Mouse (Mus musculus) layer of hippocampus, adult 9-11 months (tissue): ENCODE results near the gene Rcc2.

Experiments used
- DNase-seq: peaks from one replicate; pipeline ENCODE4 v3.0.0; 2022

Rcc2 gene

DNA sequence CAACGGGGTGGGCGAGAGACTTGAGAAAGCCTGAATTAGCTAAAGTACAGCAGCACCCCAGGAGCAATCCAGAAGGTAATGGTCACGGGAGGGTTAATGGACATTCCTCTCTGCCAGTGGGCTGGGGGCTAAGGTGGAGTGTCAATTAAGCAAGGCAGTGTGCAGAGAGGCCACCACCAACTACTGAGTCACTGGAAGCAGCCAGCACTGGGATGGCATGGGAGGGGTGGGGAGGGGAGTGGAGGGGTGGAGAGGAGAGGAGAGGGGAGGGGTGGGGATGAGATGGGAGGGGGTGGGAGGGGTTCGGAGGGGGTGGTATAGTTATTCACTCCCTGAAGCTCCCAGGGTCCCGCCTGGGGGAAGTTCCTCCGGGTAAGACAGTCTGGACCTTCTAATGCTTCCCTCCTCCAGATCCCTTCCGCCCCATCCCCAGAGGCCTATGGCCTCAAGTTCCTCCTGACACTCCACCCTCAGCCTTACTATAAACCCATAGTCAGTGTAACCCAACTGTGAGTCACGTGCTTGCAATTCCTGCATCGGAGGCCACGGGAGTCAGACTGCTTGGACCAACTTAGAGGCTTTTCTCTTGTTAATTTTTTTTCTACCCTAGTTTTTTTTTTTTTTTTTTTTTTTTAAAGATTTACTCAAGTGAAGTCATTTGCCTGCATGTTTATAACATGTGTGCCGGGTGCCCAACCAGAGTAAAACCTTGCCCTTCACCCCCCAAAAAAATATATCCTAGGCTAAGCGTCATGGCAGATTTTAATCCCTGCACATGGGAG lies 12.1 kb upstream of the Rcc2 start:
- DNase-seq: no peak

- no peak for DNase-seq
Observed at GRCm38 (mm10) chr4:140688826-140689425, 11.4 kb upstream of the Rcc2 start.

DNA sequence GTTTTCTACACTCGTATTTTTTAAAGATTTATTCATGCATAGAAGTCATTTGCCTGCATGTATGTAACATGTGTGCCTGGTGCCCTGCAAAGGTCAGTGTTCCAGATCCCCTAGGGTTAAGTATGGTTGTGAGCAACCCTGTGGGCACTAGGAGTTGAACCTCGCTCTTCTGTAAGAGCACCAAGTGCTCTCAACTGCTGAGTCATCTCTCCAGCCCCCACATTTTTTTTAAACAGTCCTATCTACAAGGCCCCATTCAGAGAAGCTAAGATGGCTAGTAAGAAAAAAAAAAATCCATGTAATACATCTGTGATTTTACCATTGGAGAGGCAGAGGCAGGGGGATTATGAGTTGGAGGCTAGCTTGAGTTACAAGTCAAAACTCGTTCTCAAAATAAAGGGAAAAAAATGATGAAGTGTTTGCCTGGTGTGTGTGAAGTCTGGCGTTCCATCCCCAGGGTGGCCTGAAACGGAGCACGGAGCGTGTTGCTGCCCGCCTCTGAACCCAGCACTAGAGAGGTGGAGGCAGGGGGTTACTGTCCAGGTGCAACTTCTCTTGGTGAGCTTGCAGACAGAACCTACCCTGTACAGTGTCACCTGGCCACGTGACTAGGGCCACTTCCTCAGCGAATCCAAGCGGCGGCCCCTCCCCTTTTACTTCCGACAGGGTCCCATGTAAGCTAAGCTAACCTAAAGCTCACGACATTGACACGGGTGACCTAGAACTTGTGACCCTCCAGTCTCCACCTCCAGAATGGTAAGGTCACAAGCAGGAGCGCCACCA lies 10.3 kb upstream of the Rcc2 start:
- no peak for DNase-seq

- DNase-seq: no peak
Observed at GRCm38 (mm10) chr4:140691481-140691880, 8.9 kb upstream of the Rcc2 start.

DNA sequence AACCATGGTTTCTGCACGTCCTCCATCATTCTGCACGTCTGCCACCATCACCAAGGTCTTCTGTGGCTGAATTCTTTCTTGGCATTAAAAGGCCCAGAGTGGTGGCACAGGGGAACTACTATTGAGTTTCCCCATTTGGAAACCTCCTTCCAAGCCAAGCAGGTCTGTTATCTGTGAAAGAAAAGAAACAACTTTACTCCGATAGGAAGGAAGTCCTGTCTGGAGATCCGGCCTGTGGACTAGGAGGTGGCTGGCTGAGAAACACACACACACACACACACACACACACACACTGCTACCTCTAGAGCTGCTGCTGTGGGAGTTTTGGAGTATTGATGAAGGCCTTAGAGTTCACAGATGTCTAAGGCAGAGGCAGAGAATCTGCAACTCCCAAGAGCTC lies 6.8 kb upstream of the Rcc2 start:
- DNase-seq: no peak

- no peak for DNase-seq
Observed at GRCm38 (mm10) chr4:140694551-140695060, 5.7 kb upstream of the Rcc2 start.

DNA sequence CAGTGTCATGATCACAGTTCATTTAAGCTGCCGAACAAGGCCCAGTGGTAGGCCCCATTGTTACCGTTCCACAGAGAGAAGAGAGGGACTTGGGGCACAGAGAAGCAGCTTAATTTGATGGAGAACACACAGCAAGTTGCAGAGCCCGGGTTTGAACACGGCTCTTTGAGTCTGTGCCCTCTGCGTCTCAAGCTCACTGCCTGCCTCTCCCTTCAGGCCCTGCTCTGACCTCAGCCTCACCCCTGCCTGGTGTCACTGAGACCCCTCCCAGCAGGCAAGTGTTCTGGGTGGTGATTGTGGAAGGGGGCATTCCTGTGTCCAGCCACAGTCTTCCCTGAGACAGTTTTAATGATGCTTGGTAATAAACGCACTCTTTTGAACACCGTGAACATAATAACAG lies 5.2 kb upstream of the Rcc2 start:
- DNase-seq: no peak

DNA sequence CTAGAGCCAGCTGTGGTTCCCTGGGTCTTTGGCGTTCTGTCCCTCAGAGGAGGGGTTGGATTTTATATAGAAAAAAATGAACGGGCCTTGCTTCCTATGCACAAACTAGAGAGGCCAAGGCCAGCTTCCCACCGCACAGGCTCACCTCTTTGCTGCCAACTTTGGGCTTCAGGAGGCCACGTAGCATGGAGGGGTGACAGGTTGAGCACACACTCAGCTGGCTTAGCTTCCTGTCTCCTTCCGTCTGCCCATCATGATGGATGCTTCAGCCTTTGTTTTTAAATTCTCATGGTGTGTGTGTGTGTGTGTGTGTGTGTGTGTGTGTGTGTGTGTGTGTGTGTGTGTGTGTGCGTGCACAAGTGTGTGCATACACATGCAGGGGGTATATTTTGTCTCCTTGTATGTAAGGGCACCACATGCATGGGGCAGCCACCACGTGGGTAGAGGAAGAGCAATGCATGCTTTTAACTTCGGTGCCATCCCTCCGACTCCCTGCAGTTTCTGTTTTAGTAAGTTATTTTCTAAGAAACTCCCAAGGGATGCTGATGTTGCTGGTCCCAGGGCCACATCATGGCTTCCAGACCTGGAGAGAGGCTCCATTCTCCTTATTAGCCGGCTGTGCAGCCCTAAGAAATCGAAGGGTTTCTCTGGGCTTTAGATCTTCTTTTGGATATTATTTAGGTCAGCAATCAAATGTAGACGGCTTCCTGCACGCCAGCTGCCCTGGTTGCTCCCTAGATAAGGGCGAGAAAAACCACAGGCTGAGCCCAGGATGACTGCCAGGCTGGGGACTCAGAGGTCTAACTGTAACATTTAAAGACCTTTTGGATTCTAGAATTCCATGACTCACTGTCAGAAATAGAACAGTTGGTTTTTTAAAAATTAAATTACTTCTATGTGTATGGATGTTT lies 4.4 kb upstream of the Rcc2 start:
- DNase-seq: no peak

DNA sequence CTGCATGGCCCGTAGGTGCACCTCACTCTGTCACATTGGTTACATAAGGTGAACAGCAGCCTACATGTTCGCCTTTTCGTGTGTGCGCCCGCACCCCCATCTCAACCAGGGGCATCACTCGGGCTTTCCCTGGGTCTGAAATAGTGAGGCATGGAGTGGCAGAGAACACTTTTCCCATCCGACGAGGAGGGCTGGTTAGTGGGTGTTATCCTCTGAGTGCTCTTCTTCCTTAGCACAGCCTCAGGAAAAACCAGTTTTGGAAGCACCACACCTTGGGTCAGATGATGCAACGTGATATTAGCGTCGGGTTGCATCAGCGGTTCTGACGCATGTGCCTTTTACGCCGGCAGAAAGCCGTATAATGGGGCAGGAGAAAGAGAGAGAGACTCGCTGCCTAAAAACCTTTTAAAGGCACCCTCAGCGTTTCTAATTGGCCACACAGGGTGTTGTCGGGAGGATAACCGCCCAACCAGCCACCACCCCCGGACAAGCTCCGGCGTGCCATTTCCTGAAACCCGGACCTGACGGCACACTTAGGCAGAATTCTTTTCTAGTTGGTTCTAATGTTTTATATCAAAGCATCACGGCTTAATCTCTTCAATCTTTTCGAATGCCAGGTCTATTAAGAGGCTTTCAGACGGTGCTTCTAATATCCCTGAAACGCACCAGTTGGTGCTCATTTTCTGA lies 757 bp upstream of the Rcc2 start:
- DNase-seq: peak; percentile 83

GRCm38 (mm10) chr4:140701049-140701715 lies 841 bp downstream of the Rcc2 start:
- peak; percentile 78 for DNase-seq

DNA sequence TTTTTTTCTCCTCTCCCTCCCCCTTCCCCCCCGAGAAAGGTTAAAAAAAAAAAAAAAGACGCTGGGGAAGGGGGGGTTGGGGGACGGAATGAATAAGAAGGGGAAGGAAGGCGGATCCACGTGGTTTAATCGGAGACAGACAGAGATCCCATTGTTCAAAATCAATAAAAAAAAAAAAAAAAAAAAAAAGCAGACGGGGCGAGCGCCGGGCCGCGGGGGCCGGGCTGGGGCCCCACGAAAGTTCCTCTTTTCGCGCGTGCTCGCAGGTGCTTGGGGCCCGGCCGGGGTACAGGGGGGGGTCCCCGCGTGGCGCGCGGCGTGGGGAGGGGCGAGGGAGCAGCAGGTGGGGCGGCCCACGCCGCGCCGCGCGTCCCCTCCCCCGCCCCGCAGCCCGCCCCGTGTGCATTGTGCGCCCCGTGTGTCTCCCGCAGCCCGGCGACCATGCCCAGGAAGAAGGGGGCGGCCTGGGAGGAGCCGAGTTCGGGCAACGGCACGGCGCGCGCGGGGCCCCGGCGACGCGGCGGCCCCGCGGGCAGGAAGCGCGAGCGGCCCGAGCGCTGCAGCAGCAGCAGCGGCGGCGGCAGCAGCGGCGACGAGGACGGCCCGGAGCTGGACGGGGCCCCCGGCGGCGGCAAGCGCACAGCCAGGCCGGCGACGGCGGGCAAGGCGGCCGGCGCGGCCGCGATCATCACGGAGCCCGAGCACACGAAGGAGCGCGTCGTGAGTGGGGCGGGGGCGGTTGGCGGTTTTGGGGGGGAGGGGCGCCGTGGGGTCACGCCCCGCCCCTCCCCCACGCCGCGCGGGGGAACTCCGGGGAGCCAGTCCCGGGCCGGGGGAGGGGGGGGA lies 1.6 kb downstream of the Rcc2 start:
- DNase-seq: no peak

- peak; percentile 65 for DNase-seq
Observed at GRCm38 (mm10) chr4:140702611-140703327, 2.4 kb downstream of the Rcc2 start.

DNA sequence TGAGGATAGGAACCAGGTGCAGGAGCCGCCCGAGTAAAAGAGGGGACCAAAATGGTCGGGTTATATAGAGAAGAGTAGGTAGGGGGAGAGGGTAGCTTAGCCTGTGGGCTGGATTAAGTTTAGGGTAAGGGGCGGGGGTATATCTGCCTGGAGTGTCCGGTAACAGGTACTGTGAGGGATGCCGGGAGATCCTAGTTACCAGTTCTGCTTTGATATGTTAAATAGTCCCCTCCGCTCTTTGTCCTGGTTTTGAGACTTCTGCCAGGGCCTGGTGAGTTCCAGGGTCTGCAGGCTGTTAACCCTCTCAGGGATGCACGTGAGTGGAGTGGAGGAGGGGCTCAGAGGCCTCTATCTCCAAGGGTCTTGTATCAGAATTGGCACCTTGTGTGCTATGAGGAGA lies 3.3 kb downstream of the Rcc2 start:
- DNase-seq: no peak

- DNase-seq: no peak
Observed at GRCm38 (mm10) chr4:140704166-140704565, 3.8 kb downstream of the Rcc2 start.

DNA sequence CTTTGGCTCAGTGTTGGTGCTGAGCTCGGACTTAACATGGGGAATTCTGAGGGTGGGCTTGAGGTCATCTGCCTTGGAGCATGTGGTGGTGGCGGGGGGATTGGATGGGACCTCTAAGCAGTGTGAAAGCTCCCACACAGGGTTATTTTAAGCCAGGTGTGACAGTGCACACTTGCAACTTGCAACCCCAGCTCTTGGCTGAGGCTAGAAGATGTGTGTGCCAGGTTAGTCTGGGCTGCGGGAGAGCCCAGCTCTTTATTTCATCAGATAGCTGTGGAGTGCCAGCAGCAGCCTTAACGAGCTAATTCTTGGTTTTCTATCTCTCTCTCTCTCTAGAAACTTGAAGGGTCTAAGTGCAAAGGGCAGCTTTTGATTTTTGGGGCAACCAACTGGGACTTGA lies 7.3 kb downstream of the Rcc2 start:
- DNase-seq: no peak

DNA sequence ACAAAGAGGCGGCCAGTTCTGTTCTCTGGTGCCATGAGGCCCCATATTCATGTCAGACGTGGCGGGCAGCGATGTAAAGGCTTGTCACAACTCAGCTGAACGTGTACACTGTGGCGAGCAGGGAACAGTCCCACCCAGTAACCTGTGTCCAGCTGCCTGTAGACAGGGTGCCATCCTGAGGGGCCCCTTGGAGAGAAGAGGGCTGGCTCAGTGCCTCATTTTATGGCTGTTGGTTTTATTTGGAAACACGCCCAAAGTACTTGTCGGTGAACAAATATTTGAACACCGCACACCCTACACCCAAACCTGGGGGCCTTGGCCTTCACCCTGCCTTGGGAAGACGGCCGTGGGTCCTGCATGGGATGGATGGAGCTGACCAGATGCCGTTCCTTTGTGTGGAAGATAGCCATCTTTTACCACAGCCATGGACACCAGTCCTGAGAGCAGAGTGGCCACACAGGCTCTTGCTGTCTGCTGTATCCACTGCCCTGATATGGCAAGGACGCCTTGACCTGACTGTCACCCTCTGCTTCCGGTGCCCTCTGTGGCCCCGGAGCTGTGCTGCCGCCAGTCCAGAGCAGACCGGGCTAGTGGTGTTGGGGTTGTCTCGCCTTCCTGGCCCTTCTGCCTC lies 8.1 kb downstream of the Rcc2 start:
- no peak for DNase-seq

DNA sequence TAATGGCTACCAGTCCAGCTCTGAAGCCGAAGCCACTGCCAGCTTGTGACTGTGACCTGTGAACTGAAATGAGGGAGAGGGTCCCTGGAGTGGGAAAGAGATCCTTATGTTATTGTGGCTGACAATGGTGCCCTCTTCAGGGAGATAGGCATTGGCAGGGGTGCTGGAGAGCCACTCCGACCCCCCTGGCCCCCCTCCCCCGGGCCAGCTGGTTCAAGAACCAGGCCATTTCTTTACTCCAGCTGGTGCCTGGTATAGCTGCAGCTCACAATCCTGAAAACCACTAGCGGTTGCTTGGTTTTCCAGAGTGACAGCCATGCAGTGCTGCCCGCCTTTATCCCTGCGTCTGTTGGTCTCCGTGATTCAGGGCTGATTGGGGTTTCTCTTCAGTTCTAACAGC lies 8.8 kb downstream of the Rcc2 start:
- no peak for DNase-seq

DNA sequence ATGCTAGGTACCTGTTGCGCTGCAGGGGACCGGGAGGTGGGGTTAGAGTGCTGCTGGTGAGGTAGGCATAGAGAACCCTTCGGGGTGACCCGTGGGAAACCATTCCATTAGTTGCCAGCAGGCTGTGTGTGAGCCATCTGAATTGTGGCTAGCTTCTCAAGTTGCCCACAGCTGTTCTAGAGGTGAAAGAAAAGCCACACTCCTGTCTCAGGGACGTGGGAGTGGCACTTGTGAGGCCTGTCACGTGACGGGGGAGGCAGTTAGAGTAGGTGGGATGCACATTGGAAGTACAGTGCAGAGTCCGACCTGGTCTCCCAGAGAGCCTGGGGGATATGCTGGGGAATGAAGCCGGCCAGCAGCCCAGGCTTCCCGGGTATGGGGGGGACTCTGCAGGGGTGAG lies 9.3 kb downstream of the Rcc2 start:
- DNase-seq: no peak

DNA sequence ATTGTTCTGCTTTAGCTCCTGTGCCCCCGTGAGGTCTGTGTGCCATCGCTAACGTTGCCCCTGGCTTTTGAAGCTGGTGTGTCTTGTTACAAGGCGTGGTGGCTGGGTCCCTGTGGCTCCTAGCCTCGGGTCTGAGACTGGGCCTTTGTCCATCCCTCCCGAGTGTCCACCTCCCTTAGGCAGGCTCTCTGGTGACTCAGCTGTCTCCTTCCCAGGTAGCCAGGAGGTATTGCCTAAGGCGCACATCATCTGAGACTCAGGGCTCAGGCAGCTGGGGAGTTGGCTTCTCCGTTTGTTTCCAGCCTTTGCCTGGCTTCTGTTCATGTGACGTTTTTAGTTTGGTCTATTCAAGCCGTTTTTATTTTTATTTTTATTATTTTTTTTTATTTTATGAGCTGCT lies 10.4 kb downstream of the Rcc2 start:
- DNase-seq: no peak
